Mouse (Mus musculus) liver, embryonic 13.5 days (tissue): ENCODE data around the gene Nupl2. TPM values are rescaled to one million over a fixed set of nuclear protein-coding genes. Genes with fewer than 3 reads are reported as not detected.

Source experiments
- ATAC-seq: fragments of 200-750 bp; cut with Nextera tagmentation; 2 replicates; pipeline ENCODE4 v1.8.0; 2017; ENCODE audit warnings: low read depth, mild to moderate bottlenecking, moderate number of reproducible peaks, moderate library complexity
- DNase-seq: peaks from one replicate; pipeline ENCODE4 v3.0.0; 2022
- H3K27ac ChIP-seq: fragments of 300-500 bp; sonication (generic); 2 replicates; pipeline ENCODE4 v1.5.1; 2015; ENCODE audit warnings: moderate library complexity, mild to moderate bottlenecking, inconsistent platforms
- H3K27me3 ChIP-seq: fragments of 300-500 bp; sonication (generic); 2 replicates; pipeline ENCODE4 v1.6.1; 2015; ENCODE audit warnings: mild to moderate bottlenecking, inconsistent platforms
- H3K36me3 ChIP-seq: fragments of 300-500 bp; sonication (generic); 2 replicates; pipeline ENCODE4 v1.6.1; 2015; ENCODE audit warnings: mild to moderate bottlenecking, inconsistent platforms
- H3K4me1 ChIP-seq: fragments of 300-500 bp; sonication (generic); replicated peaks from 2 replicates; pipeline ENCODE4 v1.6.1; 2015; ENCODE audit warnings: inconsistent platforms
- H3K4me2 ChIP-seq: fragments of 300-500 bp; sonication (generic); 2 replicates; pipeline ENCODE4 v1.6.1; 2015; ENCODE audit warnings: inconsistent platforms, mild to moderate bottlenecking, moderate library complexity
- H3K4me3 ChIP-seq: fragments of 300-500 bp; sonication (generic); replicated peaks from 2 replicates; pipeline ENCODE4 v1.5.1; 2015; ENCODE audit warnings: mild to moderate bottlenecking, inconsistent platforms
- H3K9ac ChIP-seq: fragments of 300-500 bp; sonication (generic); 2 replicates; pipeline ENCODE4 v1.6.1; 2015; ENCODE audit warnings: mild to moderate bottlenecking, inconsistent platforms
- H3K9me3 ChIP-seq: fragments of 300-500 bp; sonication (generic); replicated peaks from 2 replicates; pipeline ENCODE4 v1.6.1; 2016; ENCODE audit warnings: inconsistent platforms
- WGBS: fragments of 180-500 bp; shearing (Covaris S2); methylation state at CpG from one replicate; pipeline ENCODE4 v1.1.7; 2015; ENCODE audit not compliant: insufficient replicate concordance; 5-methylcytosine and 5-hydroxymethylcytosine counted together
- polyA plus RNA-seq: library from polyadenylated mRNA; unstranded; fragments of >200 nt; fragmentation: Nextera tagmentation; extraction: Ambion mirVana; gene quantifications from 2 replicates; pipeline ENCODE4 v1.2.1, GENCODE M21; 2015

The Nupl2 gene
- polyA plus RNA-seq, 1 experiment from 2014 or later = 9.1 TPM

DNA sequence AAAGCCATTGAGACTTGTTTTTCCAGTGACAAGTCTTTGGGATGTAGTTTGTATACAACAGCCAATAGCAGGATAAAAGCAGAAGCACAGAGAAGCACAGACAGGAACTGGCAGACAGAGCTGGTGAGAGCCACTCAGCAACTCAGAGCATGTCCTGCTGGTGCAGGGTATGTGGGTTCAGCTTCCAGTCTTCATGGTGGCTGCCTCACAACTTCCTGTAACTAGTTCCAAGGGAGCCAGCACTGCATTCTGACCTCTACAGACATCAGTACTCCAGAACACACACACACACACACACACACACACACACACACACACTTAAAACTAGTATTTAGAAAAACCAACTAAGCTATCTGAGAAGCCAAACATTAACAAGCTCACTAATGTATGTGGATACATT, 7.3 kb downstream of the Nupl2 start:
- no peak overlapping the region for H3K4me3 ChIP-seq
- H3K4me2 ChIP-seq = no peak overlapping the region
- peaks cover 37% of the 10 kb centered on the region for H3K36me3 ChIP-seq
- no peaks in the 10 kb centered on the region for H3K27me3 ChIP-seq
- H3K9me3 ChIP-seq = no peaks in the 10 kb centered on the region
- no peak overlapping the region for H3K27ac ChIP-seq
- no peaks in the 10 kb centered on the region for H3K4me1 ChIP-seq
- H3K9ac ChIP-seq = no peak overlapping the region
- no peak for DNase-seq
- ATAC-seq = no peak

DNA sequence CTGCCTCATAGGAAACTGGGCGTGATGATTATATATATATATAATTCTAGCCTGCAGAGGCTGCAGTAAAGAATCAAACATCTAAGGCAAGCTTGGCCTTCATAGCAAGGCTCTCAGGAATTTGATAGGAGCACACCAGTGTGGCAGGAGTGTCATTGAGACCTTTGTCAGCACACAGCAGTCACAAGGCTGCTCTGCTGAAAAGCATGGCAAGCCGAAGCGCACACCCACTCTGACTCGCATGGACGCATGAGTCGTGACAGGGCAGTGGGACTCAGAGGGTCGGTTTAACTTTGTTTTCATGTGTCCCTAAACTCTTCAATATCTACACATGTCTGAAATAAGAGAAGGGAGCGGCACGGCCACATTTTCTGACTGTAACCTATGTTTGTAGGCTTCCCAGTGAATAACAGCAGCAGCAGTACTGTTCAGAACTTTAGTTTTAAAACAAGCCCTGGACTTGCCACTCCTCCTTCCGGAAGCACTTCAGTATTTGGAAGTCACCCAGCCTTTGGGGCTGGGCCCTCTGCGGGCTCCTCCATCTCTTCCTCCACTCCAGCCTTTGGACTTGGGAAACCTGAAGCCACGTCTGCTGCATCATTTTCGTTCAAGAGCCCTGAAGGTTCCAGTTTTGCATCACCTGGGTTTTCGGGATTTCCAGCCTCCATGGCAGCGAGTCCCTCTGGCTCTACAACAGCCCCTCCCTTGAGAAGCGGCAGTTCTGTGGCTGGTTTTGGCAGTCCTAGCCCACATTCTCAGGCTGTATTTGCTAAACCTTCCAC, 16.9 kb downstream of the Nupl2 start:
- no peaks in the 10 kb centered on the region for H3K27me3 ChIP-seq
- no peak overlapping the region for H3K4me2 ChIP-seq
- DNase-seq = no peak
- WGBS = 84% methylated on average over 16 of the region's 16 CpGs
- H3K36me3 ChIP-seq = peaks cover 59% of the 10 kb centered on the region
- no peaks in the 10 kb centered on the region for H3K9me3 ChIP-seq
- no peak for ATAC-seq
- H3K9ac ChIP-seq = no peak overlapping the region
- H3K4me1 ChIP-seq = no peaks in the 10 kb centered on the region
- no peak overlapping the region for H3K4me3 ChIP-seq
- H3K27ac ChIP-seq = no peak overlapping the region

GRCm38 (mm10) chr5:24182296-24182734, 17.6 kb downstream of the Nupl2 start:
- DNase-seq (no peak), ATAC-seq (no peak)
- no peak overlapping the region for H3K4me2 ChIP-seq
- no peaks in the 10 kb centered on the region for H3K27me3 ChIP-seq
- WGBS = 86% methylated on average over 9 of the region's 9 CpGs
- no peaks in the 10 kb centered on the region for H3K9me3 ChIP-seq
- H3K9ac ChIP-seq = no peak overlapping the region
- H3K27ac ChIP-seq = no peak overlapping the region
- peaks cover 59% of the 10 kb centered on the region for H3K36me3 ChIP-seq
- no peak overlapping the region for H3K4me3 ChIP-seq
- H3K4me1 ChIP-seq = no peaks in the 10 kb centered on the region

DNA sequence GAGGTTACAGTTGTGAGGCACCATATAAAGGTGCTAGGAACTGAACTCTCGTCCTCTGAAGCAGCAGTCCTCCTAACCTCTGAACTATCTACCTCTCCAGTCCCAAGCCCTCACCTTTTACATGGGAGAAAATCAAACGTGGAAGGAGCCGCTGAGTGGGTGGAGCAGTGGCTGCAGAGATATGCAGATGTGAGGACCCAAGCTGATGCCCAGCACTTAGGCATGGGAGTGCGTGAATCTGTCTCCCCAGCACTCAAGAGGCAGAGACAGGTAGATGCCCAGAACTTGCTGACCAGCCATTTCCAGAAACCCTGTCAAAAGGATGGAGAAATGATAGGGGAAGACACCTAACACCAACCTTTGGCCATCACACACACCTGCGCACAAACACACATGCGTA, 18.3 kb downstream of the Nupl2 start:
- no peak overlapping the region for H3K4me2 ChIP-seq

DNA sequence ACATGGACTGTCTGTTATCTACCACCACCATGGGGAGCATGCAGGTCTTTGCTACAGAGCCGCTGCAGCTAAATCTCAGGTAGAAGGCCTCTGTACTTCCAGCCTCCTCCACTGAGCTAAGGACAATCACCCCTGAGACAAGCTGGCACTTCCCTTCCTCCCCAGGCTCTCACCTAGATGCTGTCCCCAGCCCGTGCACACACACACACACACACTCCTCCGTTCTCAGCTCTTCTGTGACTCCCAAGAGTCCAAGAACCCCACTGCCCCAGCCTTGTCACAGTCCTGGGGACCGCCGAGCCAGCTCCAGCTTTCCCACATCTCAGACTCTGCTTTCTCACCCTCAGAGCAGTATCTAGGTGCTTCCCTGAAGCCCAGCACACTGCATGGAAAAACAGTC, 19.2 kb downstream of the Nupl2 start:
- no peaks in the 10 kb centered on the region for H3K27me3 ChIP-seq
- no peaks in the 10 kb centered on the region for H3K9me3 ChIP-seq
- H3K9ac ChIP-seq = no peak overlapping the region
- no peak overlapping the region for H3K4me3 ChIP-seq
- DNase-seq (no peak), ATAC-seq (no peak)
- 78% methylated on average over 5 of the region's 5 CpGs for WGBS
- H3K36me3 ChIP-seq = peaks cover 43% of the 10 kb centered on the region
- no peak overlapping the region for H3K27ac ChIP-seq
- no peaks in the 10 kb centered on the region for H3K4me1 ChIP-seq
- H3K4me2 ChIP-seq = no peak overlapping the region

More for the DNA sequence above, 18.3 kb downstream of the Nupl2 start:
- Histone ChIP-seq H3K4me3 (no peak overlapping the region), H3K9ac (no peak overlapping the region), H3K9me3 (no peaks in the 10 kb centered on the region), H3K36me3 (peaks cover 51% of the 10 kb centered on the region), H3K27ac (no peak overlapping the region), H3K27me3 (no peaks in the 10 kb centered on the region), H3K4me1 (no peaks in the 10 kb centered on the region)
- WGBS = 82% methylated on average over 6 of the region's 6 CpGs
- ATAC-seq = no peak
- DNase-seq = no peak

GRCm38 (mm10) chr5:24188476-24188875, 23.7 kb downstream of the Nupl2 start:
- no peak overlapping the region for H3K9ac ChIP-seq
- no peaks in the 10 kb centered on the region for H3K4me1 ChIP-seq
- H3K27ac ChIP-seq = no peak overlapping the region
- H3K36me3 ChIP-seq = peaks cover 12% of the 10 kb centered on the region
- no peak overlapping the region for H3K4me3 ChIP-seq
- 45% methylated on average over 4 of the region's 4 CpGs for WGBS
- no peak overlapping the region for H3K4me2 ChIP-seq
- ATAC-seq (no peak), DNase-seq (no peak)
- no peaks in the 10 kb centered on the region for H3K9me3 ChIP-seq
- no peaks in the 10 kb centered on the region for H3K27me3 ChIP-seq

- ATAC-seq = no peak
- Histone ChIP-seq H3K4me1 (no peaks in the 10 kb centered on the region), H3K27me3 (no peaks in the 10 kb centered on the region), H3K9me3 (no peaks in the 10 kb centered on the region), H3K36me3 (no peaks in the 10 kb centered on the region), H3K4me2 (no peak overlapping the region), H3K4me3 (no peak overlapping the region), H3K9ac (no peak overlapping the region), H3K27ac (no peak overlapping the region)
- DNase-seq = no peak
- 57% methylated on average over 2 of the region's 2 CpGs for WGBS
Observed at GRCm38 (mm10) chr5:24191821-24192220, 27.1 kb downstream of the Nupl2 start.

DNA sequence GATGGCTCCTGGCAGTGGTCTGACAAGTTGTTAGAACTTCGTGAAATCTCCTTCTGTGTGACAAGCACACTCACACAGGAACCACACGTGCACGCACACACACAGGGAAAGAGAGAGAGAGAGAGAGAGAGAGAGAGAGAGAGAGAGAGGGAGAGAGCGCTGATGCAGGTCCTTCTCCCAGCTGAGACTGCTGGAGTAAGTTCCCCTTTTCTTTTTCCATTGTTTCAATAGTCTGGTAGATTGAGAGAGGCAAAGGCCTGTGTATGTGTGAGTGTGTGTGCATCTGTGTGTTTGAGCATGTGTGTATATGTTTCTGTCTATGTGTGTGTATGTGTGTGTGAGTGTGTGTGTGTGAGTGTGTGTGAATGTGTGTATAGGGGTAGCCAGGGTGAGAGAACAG, 36.2 kb downstream of the Nupl2 start:
- Histone ChIP-seq H3K9ac (no peak overlapping the region), H3K4me1 (no peaks in the 10 kb centered on the region), H3K4me2 (no peak overlapping the region), H3K4me3 (no peak overlapping the region), H3K27me3 (no peaks in the 10 kb centered on the region), H3K9me3 (no peaks in the 10 kb centered on the region), H3K36me3 (no peaks in the 10 kb centered on the region), H3K27ac (no peak overlapping the region)
- no peak for DNase-seq
- no peak for ATAC-seq
- 36% methylated on average over 4 of the region's 4 CpGs for WGBS

DNA sequence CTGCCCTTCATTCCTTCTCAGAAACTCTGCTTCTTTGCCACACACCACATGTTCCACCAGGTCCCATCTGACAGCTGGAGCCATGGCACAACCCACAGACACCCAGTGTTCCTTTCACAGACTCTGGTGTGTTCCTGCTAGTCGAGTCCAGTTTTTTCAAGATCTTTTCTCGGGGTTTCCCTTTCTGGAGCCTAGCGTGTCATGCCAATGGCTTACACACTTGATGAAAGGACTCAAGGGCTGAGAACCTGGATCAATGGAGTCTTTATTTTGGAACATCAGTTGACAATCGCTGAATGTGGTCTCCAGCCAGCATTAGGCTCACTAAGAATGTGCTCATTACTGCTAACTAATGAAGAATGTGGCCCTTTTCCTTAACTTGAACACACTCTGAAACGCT, 37.7 kb downstream of the Nupl2 start:
- H3K9me3 ChIP-seq = no peaks in the 10 kb centered on the region
- H3K36me3 ChIP-seq = no peaks in the 10 kb centered on the region
- no peaks in the 10 kb centered on the region for H3K27me3 ChIP-seq
- no peak overlapping the region for H3K4me3 ChIP-seq
- DNase-seq (no peak), ATAC-seq (no peak)
- 61% methylated on average over 5 of the region's 5 CpGs for WGBS
- no peak overlapping the region for H3K27ac ChIP-seq
- H3K9ac ChIP-seq = no peak overlapping the region
- no peak overlapping the region for H3K4me2 ChIP-seq
- no peaks in the 10 kb centered on the region for H3K4me1 ChIP-seq

DNA sequence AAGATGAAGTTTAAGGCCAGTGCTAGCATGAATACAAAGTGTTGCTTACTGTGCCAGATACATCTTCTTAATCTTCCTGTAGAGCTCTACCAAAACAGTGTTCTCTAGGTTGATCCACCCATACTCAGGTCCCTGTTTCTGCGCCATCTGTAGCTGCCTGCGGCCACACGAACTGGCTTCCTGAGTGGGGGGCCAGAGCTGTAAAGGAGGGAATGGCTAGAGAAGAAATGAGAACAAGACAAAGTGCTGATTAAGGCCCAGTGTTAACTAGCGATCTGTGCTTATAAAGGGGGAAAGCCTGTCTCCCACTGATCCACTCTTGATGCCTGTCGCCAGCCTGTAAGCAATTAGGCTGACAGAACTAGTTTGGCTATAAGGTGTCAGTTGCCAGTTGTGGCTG, 38.5 kb downstream of the Nupl2 start:
- DNase-seq (no peak), ATAC-seq (no peak)
- Histone ChIP-seq H3K4me1 (peaks cover 5% of the 10 kb centered on the region), H3K4me2 (no peak overlapping the region), H3K36me3 (no peaks in the 10 kb centered on the region), H3K27ac (no peak overlapping the region), H3K27me3 (no peaks in the 10 kb centered on the region), H3K4me3 (no peak overlapping the region), H3K9me3 (no peaks in the 10 kb centered on the region), H3K9ac (no peak overlapping the region)
- WGBS = 66% methylated on average over 5 of the region's 5 CpGs

DNA sequence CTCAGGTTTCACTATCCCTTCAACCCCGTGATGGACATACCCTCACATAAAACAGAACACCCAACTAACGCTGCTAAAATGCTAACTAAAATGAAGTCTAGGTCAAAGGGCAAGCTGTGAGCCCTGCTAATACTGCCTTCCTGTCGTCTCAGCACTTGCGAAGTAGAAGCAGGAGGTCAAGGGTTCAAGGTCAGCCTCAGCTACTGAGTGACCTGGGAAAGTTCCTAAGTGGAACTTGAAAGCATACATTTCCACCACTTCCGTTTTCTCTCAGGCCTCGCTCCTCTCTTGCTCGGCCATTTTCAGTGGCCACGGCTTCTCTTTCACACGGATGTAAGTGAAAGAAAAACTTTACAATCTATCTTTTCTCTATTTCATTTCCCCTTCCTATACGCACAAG, 43.2 kb downstream of the Nupl2 start:
- no peak for ATAC-seq
- 58% methylated on average over 10 of the region's 10 CpGs for WGBS
- H3K4me1 ChIP-seq = peaks cover 10% of the 10 kb centered on the region
- H3K27me3 ChIP-seq = no peaks in the 10 kb centered on the region
- no peak overlapping the region for H3K4me3 ChIP-seq
- no peak for DNase-seq
- H3K27ac ChIP-seq = no peak overlapping the region
- H3K9ac ChIP-seq = no peak overlapping the region
- no peaks in the 10 kb centered on the region for H3K36me3 ChIP-seq
- no peak overlapping the region for H3K4me2 ChIP-seq
- H3K9me3 ChIP-seq = no peaks in the 10 kb centered on the region

GRCm38 (mm10) chr5:24208505-24208904, 43.7 kb downstream of the Nupl2 start:
- no peak for DNase-seq
- 43% methylated on average over 5 of the region's 5 CpGs for WGBS
- H3K4me2 ChIP-seq = no peak overlapping the region

More at GRCm38 (mm10) chr5:24208505-24208904, 43.7 kb downstream of the Nupl2 start:
- H3K9me3 ChIP-seq = no peaks in the 10 kb centered on the region
- no peak for ATAC-seq
- no peaks in the 10 kb centered on the region for H3K36me3 ChIP-seq
- H3K27me3 ChIP-seq = no peaks in the 10 kb centered on the region
- no peak overlapping the region for H3K4me3 ChIP-seq
- no peak overlapping the region for H3K27ac ChIP-seq
- H3K4me1 ChIP-seq = peaks cover 10% of the 10 kb centered on the region
- no peak overlapping the region for H3K9ac ChIP-seq
